Mouse (Mus musculus) lung, adult 2 months (tissue): ENCODE data around the gene Smyd3.

Source experiments
- CTCF ChIP-seq: fragments of 200-500 bp; IDR thresholded peaks from 2 replicates; pipeline ENCODE4 v1.5.1; 2011; ENCODE audit warnings: mild to moderate bottlenecking, low read length, control low read depth; ENCODE audit not compliant: insufficient read depth
- POLR2A ChIP-seq: fragments of 200-500 bp; IDR thresholded peaks from 2 replicates; pipeline ENCODE4 v1.6.1; 2011; ENCODE audit warnings: low read depth, mild to moderate bottlenecking, control low read depth, low read length, borderline replicate concordance; ENCODE audit errors: extremely low read depth

- TF ChIP-seq POLR2A (no peak), CTCF (no peak)
Measured at GRCm38 (mm10) chr1:179136461-179137144, 381.2 kb downstream of the Smyd3 start.
